Comparison of ENCODE assay signal across 14 mouse cellular contexts in the genomic region with DNA sequence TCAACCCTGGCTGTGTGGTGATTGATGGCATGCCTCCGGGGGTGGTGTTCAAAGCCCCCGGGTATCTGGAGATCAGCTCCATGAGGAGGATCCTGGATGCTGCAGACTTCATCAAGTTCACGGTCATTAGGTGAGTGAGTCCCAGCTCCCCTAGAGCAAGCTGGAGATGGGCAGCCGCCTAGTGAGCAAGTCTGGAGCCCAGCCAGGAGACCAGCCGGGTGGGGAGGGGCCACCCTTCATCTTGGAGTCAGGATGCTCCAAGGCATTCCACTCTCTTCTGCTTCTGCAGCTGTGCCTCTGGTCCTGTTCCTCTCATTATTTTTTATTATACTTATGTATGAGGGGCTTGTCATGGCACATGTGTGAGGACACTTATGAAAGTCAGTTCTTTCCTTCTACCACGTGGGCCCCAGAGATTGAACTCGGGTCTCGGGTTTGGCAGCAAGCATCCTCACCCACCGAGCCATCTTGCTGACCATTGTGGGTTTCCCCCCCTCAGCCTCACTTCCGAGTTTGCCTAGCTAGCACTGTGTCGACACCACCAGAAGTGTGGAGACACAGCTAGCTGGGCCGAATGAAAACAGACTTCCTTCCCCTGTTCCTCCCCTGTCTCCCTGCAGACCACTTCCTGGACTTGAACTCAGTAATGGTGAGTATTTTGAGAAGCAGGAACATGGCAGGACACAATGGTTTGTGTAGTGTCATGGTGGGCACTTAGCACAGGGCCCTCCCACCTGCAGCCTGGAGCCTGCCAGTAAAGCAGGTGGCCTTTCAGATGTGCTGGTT. TPM values are rescaled to one million over a fixed set of nuclear protein-coding genes. Genes with fewer than 3 reads are reported as not detected.
DNase-seq lines count a peak whose midpoint lies in the region.
"Had no signal": no experiment of that assay in that cellular context is flagged by ENCODE, and none has a peak within 500 bp of the region (broad histone marks: within the 10 kb centered on the region; RNA-seq: fewer than 3 reads in every experiment).

No protein-coding gene starts in this region.

- peak; percentile 45 for DNase-seq in layer of hippocampus, adult 9-11 months
- DNase-seq in layer of hippocampus, adult 18-20 months (ENCODE audit: low spot score in 2 of 2), result no peak
- peak; percentile 43 for DNase-seq in thymus, postnatal 0 days (ENCODE audit: low spot score)
- DNase-seq in thymus, postnatal 10 days (ENCODE audit: low spot score in 2 of 2), result no peak
- peak; percentile 36 for DNase-seq in induced T-regulatory cell, adult 2 months (ENCODE audit: low read depth)
- DNase-seq in splenic B cell, adult 2 months (ENCODE audit: low read depth, low spot score), result peak; percentile 60
- no peak for DNase-seq in layer of hippocampus, postnatal 25 days (ENCODE audit: extremely low spot score in 1 of 2, low spot score in 1 of 2)
- no peak for DNase-seq in thymus, postnatal 4 days
- DNase-seq: cerebellum, adult 11 months; forebrain, postnatal 0 days; heart, adult 2 months; thymus, adult 18-20 months had no signal

- H3K36me3 ChIP-seq in splenic B cell, adult 2 months (ENCODE audit: control insufficient read depth, insufficient read depth, low read length, poor library complexity, severe bottlenecking), result no peaks in the 10 kb centered on the region; the same call in 1 of the 2 replicates

- no peaks in the 10 kb centered on the region for H3K27me3 ChIP-seq in splenic B cell, adult 2 months (ENCODE audit: control insufficient read depth, insufficient read depth, low read length, poor library complexity, severe bottlenecking)
- H3K27me3 ChIP-seq: embryonic facial prominence, embryonic 12.5 days; neural tube, embryonic 13.5 days had no signal

RNA-seq across cellular contexts. Expression of gene Ncf1, which starts 15.2 kb away (rescaled TPM):
- 1 to 10 TPM; 8.6 to 9.2 TPM for total RNA-seq in layer of hippocampus, adult 18-20 months (2021)
- 9.6 and 10.3 TPM in 2 replicates for polyA plus RNA-seq in thymus, postnatal 0 days (2015; fragmentation: Nextera tagmentation; extraction: Ambion mirVana)
- total RNA-seq in layer of hippocampus, postnatal 25 days (2021), result 1 to 10 TPM; 5.5 to 7.8 TPM

RNA-seq across cellular contexts. Expression of gene Gtf2ird2, which starts 30.4 kb away (rescaled TPM):
- 10 to 100 TPM; 15.7 to 16.8 TPM for total RNA-seq in layer of hippocampus, adult 18-20 months (2021)
- 4.4 and 5.9 TPM in 2 replicates for polyA plus RNA-seq in thymus, postnatal 0 days (2015; fragmentation: Nextera tagmentation; extraction: Ambion mirVana)
- 10 to 100 TPM; 14.8 to 15.4 TPM for total RNA-seq in layer of hippocampus, postnatal 25 days (2021)

RNA-seq across cellular contexts. Expression of gene Rcc1l, which starts 37.6 kb away (rescaled TPM):
- total RNA-seq in layer of hippocampus, adult 18-20 months (2021), result 10 to 100 TPM; 13.7 to 14.4 TPM
- polyA plus RNA-seq in thymus, postnatal 0 days (2015; fragmentation: Nextera tagmentation; extraction: Ambion mirVana), result 21.0 and 22.4 TPM in 2 replicates
- 10 to 100 TPM; 14.0 to 15.7 TPM for total RNA-seq in layer of hippocampus, postnatal 25 days (2021)

Comparison
In these comparisons a context has a peak if more than half of its experiments do, and no peak if none do; other contexts are left out.
1. DNase-seq: peak in layer of hippocampus, adult 9-11 months (single experiment), thymus, postnatal 0 days (single experiment), induced T-regulatory cell, adult 2 months (single experiment) and splenic B cell, adult 2 months (single experiment); none in layer of hippocampus, adult 18-20 months (0 of 2), thymus, postnatal 10 days (0 of 2), layer of hippocampus, postnatal 25 days (0 of 2) and thymus, postnatal 4 days (single experiment).